Mouse (Mus musculus): ENCODE data around the gene Rbm19.

Rbm19 gene

DNA sequence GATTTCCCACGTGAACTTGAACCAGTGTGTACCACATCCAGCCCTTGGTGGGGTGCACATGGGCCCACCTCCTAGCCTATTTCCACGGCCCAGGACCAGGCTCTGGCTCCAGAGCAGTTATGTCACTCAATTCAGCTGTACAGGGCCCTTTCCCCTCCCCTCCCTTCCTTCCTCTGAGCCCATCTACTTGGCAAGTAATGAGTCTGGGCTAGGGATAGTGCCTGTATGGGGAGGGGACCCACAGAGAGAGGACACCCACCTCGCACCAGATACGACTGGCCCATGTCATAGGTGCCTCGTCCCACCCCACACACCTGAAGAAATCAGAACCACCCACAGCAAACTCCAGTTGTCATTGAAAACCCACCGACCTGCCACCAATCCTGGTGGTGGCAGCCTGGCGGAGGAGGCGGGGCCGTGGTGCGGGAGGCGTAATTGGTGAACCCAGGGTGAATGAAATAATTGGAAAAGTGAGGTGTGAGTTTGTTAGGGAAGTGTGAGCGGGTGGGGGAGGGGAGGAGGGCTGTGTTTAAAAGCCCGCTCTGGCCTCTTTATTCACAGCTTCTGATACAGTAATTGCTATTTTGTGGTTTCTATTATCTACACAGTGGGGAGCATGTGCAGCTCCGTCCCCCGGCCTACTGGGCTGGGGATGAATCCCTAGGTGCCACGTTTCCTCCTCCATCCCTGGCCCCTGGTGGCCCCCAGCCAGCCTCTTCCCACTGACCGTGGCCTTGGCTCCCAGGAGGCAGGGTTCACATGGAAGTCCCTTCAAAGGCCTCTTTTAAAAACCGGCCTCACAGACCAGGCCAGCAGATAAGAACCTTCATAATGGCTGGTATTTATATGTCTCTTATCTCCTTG lies 55.8 kb downstream of the Rbm19 start:
- DNase-seq: no peak

DNA sequence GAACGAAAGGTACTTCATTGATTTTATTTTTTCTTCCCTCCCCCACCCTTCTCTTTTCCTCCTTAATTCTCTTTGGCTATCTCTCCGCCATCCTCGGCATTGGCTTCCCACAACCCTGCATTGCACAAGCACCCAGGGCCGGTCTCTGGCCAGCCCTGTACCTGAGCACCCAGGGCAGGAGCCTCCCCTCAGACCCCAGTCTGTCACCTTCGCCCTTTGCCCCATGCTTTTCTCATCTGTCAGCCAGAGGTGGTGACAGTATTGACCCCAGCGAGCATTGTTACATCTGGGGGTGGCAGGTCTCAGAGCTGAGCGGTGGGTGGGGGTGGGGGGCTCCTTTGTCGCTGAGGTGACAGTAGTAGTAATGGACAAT lies 56.5 kb downstream of the Rbm19 start:
- DNase-seq: no peak

GRCm38 (mm10) chr5:120174317-120174716 lies 58.1 kb downstream of the Rbm19 start:
- no peak for DNase-seq

DNA sequence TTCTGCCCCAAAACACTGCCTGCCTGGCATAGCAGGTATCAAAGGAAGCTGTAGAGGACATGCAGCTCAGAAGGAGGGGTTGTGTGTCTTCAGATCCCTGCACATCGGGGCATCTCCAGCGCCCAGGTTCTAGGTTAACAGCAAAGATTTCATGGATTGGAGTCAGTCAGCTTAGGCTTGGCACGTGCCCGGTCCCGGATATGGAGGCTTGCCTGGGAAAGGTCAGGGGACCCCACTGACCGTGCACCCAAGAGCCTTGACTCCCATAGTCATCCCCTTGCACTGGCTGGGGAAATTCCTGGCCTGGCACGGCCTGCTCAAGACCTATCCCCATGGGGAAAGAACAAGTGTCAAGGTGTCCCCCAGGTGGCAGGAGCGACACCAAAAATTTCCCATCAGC lies 59.0 kb downstream of the Rbm19 start:
- DNase-seq: no peak

DNA sequence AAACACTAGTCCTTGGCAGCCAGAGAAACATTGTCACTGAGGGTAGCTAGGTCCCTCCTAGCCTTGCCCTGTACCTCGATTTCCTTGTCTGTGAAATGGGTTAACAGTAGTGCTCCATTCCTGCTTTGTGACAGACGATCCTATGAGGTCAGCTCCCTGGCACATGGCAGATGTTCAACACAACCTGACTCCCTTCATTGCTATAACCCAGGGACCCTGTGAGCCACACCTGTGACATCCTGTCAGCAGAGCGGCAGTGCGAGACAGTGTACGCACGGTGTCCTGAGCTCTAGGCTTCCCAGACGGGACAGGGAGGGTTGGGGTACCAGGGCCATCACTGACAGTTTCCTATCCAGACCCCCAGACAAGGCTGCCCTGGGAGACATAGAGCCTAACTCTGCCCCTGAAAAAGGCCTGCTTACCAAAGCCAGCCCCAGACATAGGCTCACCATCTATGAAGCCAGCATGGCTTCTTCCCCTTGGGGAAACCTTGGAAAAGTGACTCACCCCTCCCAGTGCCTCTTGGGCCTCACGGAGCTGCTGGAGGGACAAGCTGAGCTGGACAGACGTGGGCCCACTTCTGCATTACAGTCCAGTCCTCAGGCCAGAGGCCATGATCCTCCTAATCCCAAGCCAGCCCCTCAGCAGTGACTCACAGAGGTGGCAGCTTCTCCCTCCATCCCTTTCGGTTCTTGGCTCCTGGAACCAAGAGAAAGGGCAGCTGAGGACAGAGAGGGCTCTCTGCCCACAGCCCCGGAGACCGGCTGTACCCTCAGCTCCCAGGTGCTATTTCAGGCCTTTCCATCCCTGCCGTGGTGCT lies 60.2 kb downstream of the Rbm19 start:
- no peak for DNase-seq

DNA sequence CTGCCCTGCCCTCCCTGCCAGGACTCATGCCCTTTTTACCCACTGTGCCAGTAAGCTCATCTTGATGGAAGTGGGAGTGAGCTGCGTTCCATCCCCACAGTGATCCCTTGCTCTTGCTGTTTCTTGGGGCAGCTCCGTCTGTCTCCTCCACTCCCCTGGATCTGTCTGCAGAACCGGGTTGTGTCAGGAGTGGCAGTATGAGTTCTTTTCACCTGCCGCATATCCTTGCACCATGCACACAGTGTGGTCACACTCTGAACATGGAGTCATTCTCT lies 60.7 kb downstream of the Rbm19 start:
- no peak for DNase-seq

DNA sequence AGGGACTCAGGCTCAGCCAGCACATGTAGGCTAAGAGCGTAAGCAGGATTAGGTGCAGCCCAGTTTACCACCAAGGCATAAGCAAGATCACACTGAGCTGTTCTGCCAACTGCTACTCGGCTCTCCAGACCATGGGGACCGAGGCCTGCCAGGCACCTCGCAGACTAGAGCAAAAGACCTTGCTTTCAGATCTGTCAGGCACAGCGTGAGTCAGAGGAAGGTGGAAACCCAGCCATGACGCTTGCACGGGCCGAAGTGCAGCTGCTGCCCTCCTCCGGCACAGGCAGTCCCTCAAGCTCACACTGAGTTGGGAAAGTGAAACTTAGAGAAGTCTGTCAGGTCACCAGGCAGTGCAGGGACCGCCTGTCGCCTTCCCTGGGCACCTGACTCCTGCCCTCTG lies 63.8 kb downstream of the Rbm19 start:
- no peak for DNase-seq

GRCm38 (mm10) chr5:120181384-120181783 lies 65.1 kb downstream of the Rbm19 start:
- DNase-seq: no peak

- DNase-seq: no peak
Measured at GRCm38 (mm10) chr5:120183321-120183720, 67.1 kb downstream of the Rbm19 start.

GRCm38 (mm10) chr5:120183790-120184189 lies 67.5 kb downstream of the Rbm19 start:
- no peak for DNase-seq

- no peak for DNase-seq
Measured at GRCm38 (mm10) chr5:120185949-120186348, 69.7 kb downstream of the Rbm19 start.

DNA sequence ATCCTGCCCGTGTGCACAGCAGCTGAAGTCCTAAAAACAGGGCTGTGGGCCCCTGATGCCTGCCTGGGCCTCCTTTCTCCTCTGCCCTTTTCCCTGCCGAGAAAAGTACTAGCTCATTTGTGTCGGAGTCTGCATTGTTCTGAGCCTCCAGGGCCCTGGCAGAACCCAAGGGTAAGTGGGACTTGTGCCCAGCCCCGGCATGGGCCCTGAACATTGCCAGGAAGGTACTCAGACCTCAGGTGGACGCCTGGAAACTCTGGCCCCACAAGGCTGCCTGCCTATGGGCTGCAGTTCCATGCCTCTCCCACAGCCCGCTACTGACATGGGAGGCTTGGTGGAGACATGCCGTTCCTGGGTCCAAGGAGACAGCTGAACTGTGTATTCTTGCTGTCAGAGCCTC lies 72.3 kb downstream of the Rbm19 start:
- DNase-seq: no peak

DNA sequence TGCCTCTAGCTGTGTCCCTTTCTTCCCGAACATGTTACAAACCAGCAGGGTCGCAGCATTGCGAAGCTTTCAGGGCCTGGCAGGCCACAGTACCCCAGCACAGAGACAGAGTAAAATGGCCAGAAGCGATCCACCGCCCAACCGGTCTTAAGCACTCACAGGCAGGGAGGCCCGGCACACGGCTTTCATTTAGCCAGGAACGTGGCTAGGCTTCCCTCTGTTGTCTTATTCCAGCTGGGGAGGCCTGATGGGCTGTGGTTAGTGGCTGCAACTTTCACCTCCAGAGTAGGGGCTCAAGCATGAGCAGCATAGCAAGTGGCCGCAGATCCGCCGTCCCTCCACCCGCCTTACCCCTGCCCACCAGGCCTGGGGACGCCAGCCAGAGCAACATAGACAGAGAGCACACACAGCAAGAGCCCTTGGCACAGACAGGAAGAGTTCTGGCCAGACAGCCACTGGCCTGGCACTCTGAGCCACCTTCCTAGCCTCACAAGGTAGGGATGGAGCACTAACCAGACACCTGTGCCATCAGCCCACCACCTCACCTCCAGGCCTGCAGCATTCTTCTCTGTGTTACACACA lies 73.8 kb downstream of the Rbm19 start:
- no peak for DNase-seq

DNA sequence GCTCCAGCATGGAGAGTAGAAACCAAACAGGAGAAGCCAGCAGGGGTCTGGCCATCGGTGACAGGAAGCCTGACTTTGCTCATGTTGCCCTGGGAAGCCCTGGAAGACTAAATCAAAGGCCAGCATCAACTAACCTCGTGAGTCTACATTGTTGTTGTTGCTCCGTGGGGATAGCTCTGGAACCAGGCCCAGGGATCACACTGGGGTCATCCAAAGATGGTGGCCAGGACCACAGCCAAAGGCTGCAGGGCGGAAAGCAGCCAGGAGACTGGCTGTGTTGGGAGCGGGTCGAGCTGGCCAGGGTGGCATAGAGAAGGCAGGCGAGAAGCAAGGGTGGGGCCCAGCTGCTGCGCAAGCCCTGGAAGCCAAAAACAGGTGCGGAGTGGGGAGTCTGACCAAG lies 75.4 kb downstream of the Rbm19 start:
- no peak for DNase-seq

DNA sequence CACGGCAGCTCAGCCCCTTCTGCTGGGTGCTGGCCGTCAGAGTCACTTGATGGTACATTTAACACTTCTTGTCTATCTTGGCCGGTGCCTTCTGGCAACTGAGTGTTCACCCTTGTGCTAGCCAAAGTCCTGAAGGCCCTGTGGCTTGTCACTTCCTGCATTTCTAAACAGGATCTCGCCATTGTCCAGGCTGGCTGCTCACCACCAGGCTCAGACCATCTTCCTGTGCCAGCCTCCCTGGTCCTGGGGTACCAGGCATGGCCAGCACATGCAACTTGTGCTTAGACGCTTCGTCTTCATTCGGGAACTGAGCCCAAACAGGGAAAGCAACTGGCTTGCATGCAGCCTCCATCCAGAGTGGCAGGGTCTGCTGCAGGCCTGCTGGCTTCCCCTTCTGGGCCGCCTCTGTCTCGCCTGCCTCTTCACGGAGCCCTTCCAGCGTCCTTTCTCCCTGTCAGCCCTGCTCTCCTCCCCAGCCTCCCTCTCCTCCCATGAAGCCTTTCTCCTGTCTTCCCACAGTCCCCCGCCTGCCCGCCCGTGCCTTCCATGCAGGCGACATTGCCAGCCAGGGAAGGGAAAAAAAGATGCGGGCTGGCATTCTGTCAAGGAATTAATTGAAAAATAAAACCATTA lies 78.2 kb downstream of the Rbm19 start:
- no peak for DNase-seq

GRCm38 (mm10) chr5:120194948-120195347 lies 78.7 kb downstream of the Rbm19 start:
- no peak for DNase-seq

GRCm38 (mm10) chr5:120196879-120197278 lies 80.6 kb downstream of the Rbm19 start:
- DNase-seq: no peak

GRCm38 (mm10) chr5:120197813-120198387 lies 81.6 kb downstream of the Rbm19 start:
- DNase-seq: no peak

GRCm38 (mm10) chr5:120199865-120200264 lies 83.6 kb downstream of the Rbm19 start:
- DNase-seq: no peak

GRCm38 (mm10) chr5:120204316-120204715 lies 88.1 kb downstream of the Rbm19 start:
- DNase-seq: no peak

- no peak for DNase-seq
Measured at GRCm38 (mm10) chr5:120206313-120206943, 90.2 kb downstream of the Rbm19 start.

DNA sequence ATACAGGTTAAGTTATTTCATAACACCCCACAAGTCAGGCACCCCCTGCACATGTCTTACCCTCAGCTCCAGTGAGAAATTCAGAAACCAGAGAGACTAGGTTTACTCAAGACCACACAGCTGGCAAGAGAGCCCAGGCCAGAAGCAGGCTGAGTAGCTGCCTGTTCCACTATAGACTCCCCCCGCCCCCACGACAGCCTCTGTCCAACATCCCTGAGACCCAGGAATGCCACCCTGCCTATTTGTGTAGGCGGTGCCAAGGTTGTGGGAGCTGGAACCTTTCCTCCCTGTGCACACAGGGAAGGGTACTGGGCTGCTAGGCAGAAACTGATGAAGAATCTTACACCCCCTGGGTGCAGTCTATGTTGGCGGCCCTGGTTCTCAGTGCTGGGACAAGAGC lies 91.2 kb downstream of the Rbm19 start:
- no peak for DNase-seq

DNA sequence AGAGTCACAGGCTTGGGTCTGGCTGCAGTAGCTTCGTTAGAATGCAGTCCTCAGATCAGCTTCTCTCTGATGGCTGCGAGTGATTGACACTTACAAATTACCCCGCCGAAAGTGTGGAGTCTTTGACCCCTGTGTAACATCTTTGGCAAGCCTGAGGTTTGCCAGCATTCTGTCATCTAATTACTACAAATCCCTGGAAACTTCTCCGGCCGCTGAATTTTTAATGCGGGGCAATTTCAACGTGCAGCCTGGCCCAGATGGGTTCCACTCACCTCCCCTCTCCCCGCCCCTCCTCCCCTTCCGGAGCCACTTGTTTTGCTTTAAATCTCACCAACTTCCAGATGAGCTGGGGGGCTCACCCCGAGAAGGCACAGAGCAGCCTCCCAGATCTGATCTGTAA lies 94.4 kb downstream of the Rbm19 start:
- DNase-seq: no peak

Measured in thymus, postnatal 4 days (tissue).